Mouse (Mus musculus): Measurements from ENCODE around the gene Map3k5.

GRCm38 (mm10) chr10:19989986-19990385, 55.7 kb downstream of the Map3k5 start:
- TF ChIP-seq NELFE (IDR thresholded peaks at IDR 0.05; ENCODE audit: low read depth, low read length), result no peak
- no peak for TF ChIP-seq ETS1 (conservative IDR thresholded peaks at IDR 0.05; ENCODE audit: low read depth, low read length)
- TF ChIP-seq TCF12 (IDR thresholded peaks at IDR 0.05; ENCODE audit: low read depth, low read length), result no peak
- TF ChIP-seq UBTF (IDR thresholded peaks at IDR 0.05; ENCODE audit: low read depth, low read length), result no peak
- no peak for TF ChIP-seq TBP (conservative IDR thresholded peaks at IDR 0.05; ENCODE audit: low read depth, low read length)
- TF ChIP-seq CHD1 (IDR thresholded peaks at IDR 0.05; ENCODE audit: low read depth, low read length), result no peak
- no peak for TF ChIP-seq POLR2A (IDR thresholded peaks at IDR 0.05; ENCODE audit: low read depth, low read length)
- TF ChIP-seq RCOR1 (conservative IDR thresholded peaks at IDR 0.05; ENCODE audit: low read depth, low read length), result no peak
- TF ChIP-seq CHD2 (IDR thresholded peaks at IDR 0.05; ENCODE audit: low read length), result no peak

Measured in CH12.LX (cell line).